Mouse (Mus musculus): ENCODE results near the gene Bcl11b.

GRCm38 (mm10) chr12:108035412-108036078 is 32.1 kb upstream of the Bcl11b start:
- no peak for TF ChIP-seq POLR2A (IDR thresholded peaks at IDR 0.05; ENCODE audit: control insufficient read depth, low read depth, low read length)
- TF ChIP-seq CTCF (IDR thresholded peaks at IDR 0.05; ENCODE audit: control insufficient read depth, insufficient read depth, insufficient replicate concordance, low read depth, low read length), result no peak

All from testis, adult 2 months (tissue).